Mouse (Mus musculus): ENCODE results near the gene Rassf6. TPM values are rescaled to one million over a fixed set of nuclear protein-coding genes. Genes with fewer than 3 reads are reported as not detected.

Gene Rassf6
- polyA plus RNA-seq, 1 experiment from 2014 or later: 0.87 TPM

GRCm38 (mm10) chr5:90591936-90592335 lies 48.5 kb downstream of the Rassf6 start:
- H3K4me3 ChIP-seq: no peak overlapping the region
- ATAC-seq (ENCODE audit: insufficient number of reproducible peaks, insufficient read depth, low FRiP score, low TSS enrichment): no peak

GRCm38 (mm10) chr5:90590676-90591075 lies 49.8 kb downstream of the Rassf6 start:
- Histone ChIP-seq H3K9me3 (no peaks in the 10 kb centered on the region), H3K36me3 (no peaks in the 10 kb centered on the region)
- WGBS: 81% methylated on average over 10 of the region's 10 CpGs

More at GRCm38 (mm10) chr5:90591936-90592335, 48.5 kb downstream of the Rassf6 start:
- no peaks in the 10 kb centered on the region for H3K9me3 ChIP-seq
- WGBS: 78% methylated on average over 6 of the region's 6 CpGs
- H3K27ac ChIP-seq: no peak overlapping the region
- H3K4me2 ChIP-seq (replicated peaks): no peak overlapping the region
- H3K4me1 ChIP-seq: no peaks in the 10 kb centered on the region
- no peaks in the 10 kb centered on the region for H3K27me3 ChIP-seq
- no peak overlapping the region for H3K9ac ChIP-seq
- H3K36me3 ChIP-seq: no peaks in the 10 kb centered on the region

GRCm38 (mm10) chr5:90588708-90589595 lies 51.5 kb downstream of the Rassf6 start:
- Histone ChIP-seq H3K36me3 (no peaks in the 10 kb centered on the region), H3K9me3 (no peaks in the 10 kb centered on the region), H3K27me3 (no peaks in the 10 kb centered on the region), H3K9ac (no peak overlapping the region), H3K4me2 (replicated peaks) (peak overlapping the region; percentile 53), H3K27ac (no peak overlapping the region), H3K4me3 (peak overlapping the region; percentile 29), H3K4me1 (no peaks in the 10 kb centered on the region)
- ATAC-seq (ENCODE audit: insufficient number of reproducible peaks, insufficient read depth, low FRiP score, low TSS enrichment): no peak; the same call in 1 of the 2 replicates
- WGBS: 27% methylated on average over 25 of the region's 25 CpGs

More at GRCm38 (mm10) chr5:90590676-90591075, 49.8 kb downstream of the Rassf6 start:
- ATAC-seq (ENCODE audit: insufficient number of reproducible peaks, insufficient read depth, low FRiP score, low TSS enrichment): no peak
- no peak overlapping the region for H3K4me3 ChIP-seq
- no peaks in the 10 kb centered on the region for H3K27me3 ChIP-seq
- no peak overlapping the region for H3K4me2 ChIP-seq (replicated peaks)
- H3K27ac ChIP-seq: no peak overlapping the region
- no peak overlapping the region for H3K9ac ChIP-seq
- no peaks in the 10 kb centered on the region for H3K4me1 ChIP-seq

GRCm38 (mm10) chr5:90588104-90588503 lies 52.4 kb downstream of the Rassf6 start:
- no peak overlapping the region for H3K4me2 ChIP-seq (replicated peaks)
- no peak for ATAC-seq (ENCODE audit: insufficient number of reproducible peaks, insufficient read depth, low FRiP score, low TSS enrichment)
- H3K27ac ChIP-seq: no peak overlapping the region
- H3K4me3 ChIP-seq: no peak overlapping the region
- H3K9me3 ChIP-seq: no peaks in the 10 kb centered on the region
- WGBS: 93% methylated on average over 5 of the region's 5 CpGs
- H3K4me1 ChIP-seq: no peaks in the 10 kb centered on the region
- H3K9ac ChIP-seq: no peak overlapping the region
- no peaks in the 10 kb centered on the region for H3K27me3 ChIP-seq
- H3K36me3 ChIP-seq: no peaks in the 10 kb centered on the region

- ATAC-seq (ENCODE audit: insufficient number of reproducible peaks, insufficient read depth, low FRiP score, low TSS enrichment): no peak
- Histone ChIP-seq H3K4me1 (no peaks in the 10 kb centered on the region), H3K27ac (no peak overlapping the region), H3K4me3 (no peak overlapping the region), H3K36me3 (no peaks in the 10 kb centered on the region), H3K27me3 (no peaks in the 10 kb centered on the region), H3K9me3 (no peaks in the 10 kb centered on the region), H3K9ac (no peak overlapping the region), H3K4me2 (replicated peaks) (no peak overlapping the region)
- 75% methylated on average over 5 of the region's 5 CpGs for WGBS
Measured at GRCm38 (mm10) chr5:90586511-90586910, 53.9 kb downstream of the Rassf6 start.

- Histone ChIP-seq H3K27ac (no peak overlapping the region), H3K9me3 (no peaks in the 10 kb centered on the region), H3K4me2 (replicated peaks) (no peak overlapping the region), H3K27me3 (no peaks in the 10 kb centered on the region), H3K9ac (no peak overlapping the region), H3K4me3 (no peak overlapping the region), H3K4me1 (no peaks in the 10 kb centered on the region), H3K36me3 (no peaks in the 10 kb centered on the region)
- WGBS: 85% methylated on average over 7 of the region's 7 CpGs
- no peak for ATAC-seq (ENCODE audit: insufficient number of reproducible peaks, insufficient read depth, low FRiP score, low TSS enrichment)
Measured at GRCm38 (mm10) chr5:90584799-90585198, 55.7 kb downstream of the Rassf6 start.

GRCm38 (mm10) chr5:90582179-90582578 lies 58.3 kb downstream of the Rassf6 start:
- H3K4me3 ChIP-seq: no peak overlapping the region
- H3K4me2 ChIP-seq (replicated peaks): no peak overlapping the region
- H3K27ac ChIP-seq: no peak overlapping the region
- H3K27me3 ChIP-seq: no peaks in the 10 kb centered on the region
- no peaks in the 10 kb centered on the region for H3K4me1 ChIP-seq
- WGBS: 88% methylated on average over 6 of the region's 6 CpGs
- no peak for ATAC-seq (ENCODE audit: insufficient number of reproducible peaks, insufficient read depth, low FRiP score, low TSS enrichment)
- no peaks in the 10 kb centered on the region for H3K9me3 ChIP-seq
- no peak overlapping the region for H3K9ac ChIP-seq
- no peaks in the 10 kb centered on the region for H3K36me3 ChIP-seq

GRCm38 (mm10) chr5:90579556-90579955 lies 60.9 kb downstream of the Rassf6 start:
- Histone ChIP-seq H3K9ac (no peak overlapping the region), H3K36me3 (no peaks in the 10 kb centered on the region), H3K27ac (no peak overlapping the region), H3K4me1 (no peaks in the 10 kb centered on the region), H3K27me3 (no peaks in the 10 kb centered on the region), H3K4me2 (replicated peaks) (no peak overlapping the region), H3K9me3 (no peaks in the 10 kb centered on the region), H3K4me3 (no peak overlapping the region)
- ATAC-seq (ENCODE audit: insufficient number of reproducible peaks, insufficient read depth, low FRiP score, low TSS enrichment): no peak
- 82% methylated on average over 9 of the region's 9 CpGs for WGBS

GRCm38 (mm10) chr5:90577751-90578150 lies 62.7 kb downstream of the Rassf6 start:
- Histone ChIP-seq H3K36me3 (no peaks in the 10 kb centered on the region), H3K4me2 (replicated peaks) (no peak overlapping the region), H3K4me3 (no peak overlapping the region), H3K9me3 (no peaks in the 10 kb centered on the region), H3K9ac (no peak overlapping the region), H3K4me1 (no peaks in the 10 kb centered on the region), H3K27me3 (no peaks in the 10 kb centered on the region), H3K27ac (no peak overlapping the region)
- no peak for ATAC-seq (ENCODE audit: insufficient number of reproducible peaks, insufficient read depth, low FRiP score, low TSS enrichment)
- WGBS: 73% methylated on average over 9 of the region's 9 CpGs

- H3K4me3 ChIP-seq: no peak overlapping the region
- H3K36me3 ChIP-seq: no peaks in the 10 kb centered on the region
- H3K27ac ChIP-seq: no peak overlapping the region
- H3K9ac ChIP-seq: no peak overlapping the region
- H3K27me3 ChIP-seq: no peaks in the 10 kb centered on the region
- H3K9me3 ChIP-seq: no peaks in the 10 kb centered on the region
- H3K4me1 ChIP-seq: 0 out of 2 replicates have a peak, but pooled peaks cover 2% of the 10 kb centered on the region
- ATAC-seq (ENCODE audit: insufficient number of reproducible peaks, insufficient read depth, low FRiP score, low TSS enrichment): no peak
- WGBS: 46% methylated on average over 3 of the region's 3 CpGs
- H3K4me2 ChIP-seq (replicated peaks): no peak overlapping the region
Measured at GRCm38 (mm10) chr5:90571216-90571615, 69.2 kb downstream of the Rassf6 start.

- no peaks in the 10 kb centered on the region for H3K36me3 ChIP-seq
- H3K27ac ChIP-seq: no peak overlapping the region
- 0 out of 2 replicates have a peak, but pooled peaks cover 2% of the 10 kb centered on the region for H3K4me1 ChIP-seq
- no peak overlapping the region for H3K4me2 ChIP-seq (replicated peaks)
- no peaks in the 10 kb centered on the region for H3K9me3 ChIP-seq
- ATAC-seq (ENCODE audit: insufficient number of reproducible peaks, insufficient read depth, low FRiP score, low TSS enrichment): no peak
- no peak overlapping the region for H3K4me3 ChIP-seq
- H3K27me3 ChIP-seq: no peaks in the 10 kb centered on the region
- H3K9ac ChIP-seq: no peak overlapping the region
Measured at GRCm38 (mm10) chr5:90568338-90568737, 72.1 kb downstream of the Rassf6 start.

GRCm38 (mm10) chr5:90567788-90568187 lies 72.7 kb downstream of the Rassf6 start:
- Histone ChIP-seq H3K9me3 (no peaks in the 10 kb centered on the region), H3K4me3 (no peak overlapping the region), H3K9ac (no peak overlapping the region), H3K4me1 (0 out of 2 replicates have a peak, but pooled peaks cover 2% of the 10 kb centered on the region), H3K27ac (no peak overlapping the region), H3K27me3 (no peaks in the 10 kb centered on the region), H3K4me2 (replicated peaks) (no peak overlapping the region), H3K36me3 (no peaks in the 10 kb centered on the region)
- WGBS: 76% methylated on average over 5 of the region's 5 CpGs
- no peak for ATAC-seq (ENCODE audit: insufficient number of reproducible peaks, insufficient read depth, low FRiP score, low TSS enrichment)
